Mouse (Mus musculus) cerebral cortex, adult 2 months (tissue): ENCODE data around the gene Sncb.

ENCODE experiments used
- WGBS: fragments of 180-500 bp; shearing (Covaris S2); methylation state at CpG from one replicate; pipeline ENCODE4 v1.1.7; 2018; 5-methylcytosine and 5-hydroxymethylcytosine counted together

Gene Sncb

DNA sequence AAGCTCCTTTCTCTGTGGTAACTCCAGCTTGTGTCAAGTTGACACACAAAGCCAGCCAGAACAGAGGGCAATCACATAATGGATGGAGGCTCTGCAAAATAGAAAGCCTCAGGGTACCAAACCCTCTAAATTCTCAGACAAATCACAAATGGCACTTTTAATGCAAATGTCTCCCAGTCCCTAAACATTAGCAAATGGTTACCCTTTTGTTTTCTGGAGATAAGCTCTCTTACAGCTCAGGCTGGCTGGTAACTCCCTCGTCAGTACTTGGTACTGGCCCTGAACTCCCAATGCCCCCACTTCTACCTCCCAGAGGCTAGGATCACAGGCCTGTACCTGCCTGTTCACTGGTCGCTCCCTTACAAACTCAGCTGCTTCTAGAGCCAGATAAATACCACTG lies 16.8 kb upstream of the Sncb start:
- 75% methylated on average over 2 of the region's 2 CpGs for WGBS

DNA sequence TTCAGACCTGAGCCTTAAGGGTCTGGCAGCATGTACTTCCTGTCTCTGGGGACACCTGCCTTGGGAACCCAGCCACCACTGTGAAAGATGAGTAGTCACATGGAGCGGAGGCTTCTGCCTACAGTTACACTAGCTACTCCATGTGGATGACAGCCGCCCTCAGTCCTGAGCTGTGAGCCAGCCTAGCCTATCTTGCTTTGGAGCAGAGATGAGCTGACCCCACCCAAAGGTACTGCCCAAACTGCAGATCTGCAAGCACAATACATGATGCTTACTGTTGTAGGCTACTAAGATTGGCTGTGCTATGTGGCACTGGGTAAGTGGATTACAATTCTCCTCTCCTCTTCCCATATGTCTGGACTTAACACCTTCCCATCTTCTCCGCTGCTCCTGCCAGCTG lies 14.7 kb upstream of the Sncb start:
- whole genome bisulfite sequencing = 60% methylated on average over 3 of the region's 3 CpGs

DNA sequence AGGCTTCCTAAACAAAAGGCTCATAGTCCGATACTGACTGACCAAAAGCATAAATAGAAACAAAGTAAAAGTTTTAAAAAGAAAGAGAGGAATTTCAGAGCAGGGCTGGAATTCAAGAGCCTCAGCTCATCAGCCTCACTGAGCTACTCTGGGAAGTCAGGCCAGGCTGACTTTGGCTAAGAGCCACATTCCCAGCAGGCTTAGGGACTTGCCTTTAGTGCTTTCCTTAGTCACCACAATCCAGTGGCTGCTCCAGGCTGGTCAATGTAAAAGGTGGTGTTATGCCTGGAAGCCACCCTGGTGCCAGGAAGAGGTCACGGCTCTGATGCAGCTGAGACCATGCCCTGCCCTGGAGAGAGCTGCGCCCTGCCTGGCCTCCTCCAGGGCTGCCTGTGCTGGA lies 14.2 kb upstream of the Sncb start:
- WGBS = 55% methylated on average over 3 of the region's 3 CpGs

DNA sequence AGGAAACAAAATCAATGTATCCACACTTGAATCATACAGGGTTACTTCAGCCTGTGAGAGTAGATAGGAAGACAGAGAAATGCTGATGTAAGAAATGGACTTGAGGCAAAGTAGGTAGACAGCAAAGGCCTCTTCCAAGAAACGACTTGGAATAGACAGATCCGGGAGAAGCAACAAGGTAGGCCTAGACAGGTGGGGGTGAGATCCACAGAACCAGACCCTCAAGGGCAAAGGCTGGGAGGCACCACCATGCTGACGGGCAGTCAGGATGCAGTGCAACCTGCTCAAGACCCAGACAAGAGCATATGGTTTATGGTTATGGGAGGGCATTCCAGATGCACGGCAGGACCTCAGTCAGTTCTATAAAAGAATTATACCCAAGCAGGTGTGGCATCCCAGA lies 617 bp upstream of the Sncb start:
- 72% methylated on average over 4 of the region's 4 CpGs for WGBS

DNA sequence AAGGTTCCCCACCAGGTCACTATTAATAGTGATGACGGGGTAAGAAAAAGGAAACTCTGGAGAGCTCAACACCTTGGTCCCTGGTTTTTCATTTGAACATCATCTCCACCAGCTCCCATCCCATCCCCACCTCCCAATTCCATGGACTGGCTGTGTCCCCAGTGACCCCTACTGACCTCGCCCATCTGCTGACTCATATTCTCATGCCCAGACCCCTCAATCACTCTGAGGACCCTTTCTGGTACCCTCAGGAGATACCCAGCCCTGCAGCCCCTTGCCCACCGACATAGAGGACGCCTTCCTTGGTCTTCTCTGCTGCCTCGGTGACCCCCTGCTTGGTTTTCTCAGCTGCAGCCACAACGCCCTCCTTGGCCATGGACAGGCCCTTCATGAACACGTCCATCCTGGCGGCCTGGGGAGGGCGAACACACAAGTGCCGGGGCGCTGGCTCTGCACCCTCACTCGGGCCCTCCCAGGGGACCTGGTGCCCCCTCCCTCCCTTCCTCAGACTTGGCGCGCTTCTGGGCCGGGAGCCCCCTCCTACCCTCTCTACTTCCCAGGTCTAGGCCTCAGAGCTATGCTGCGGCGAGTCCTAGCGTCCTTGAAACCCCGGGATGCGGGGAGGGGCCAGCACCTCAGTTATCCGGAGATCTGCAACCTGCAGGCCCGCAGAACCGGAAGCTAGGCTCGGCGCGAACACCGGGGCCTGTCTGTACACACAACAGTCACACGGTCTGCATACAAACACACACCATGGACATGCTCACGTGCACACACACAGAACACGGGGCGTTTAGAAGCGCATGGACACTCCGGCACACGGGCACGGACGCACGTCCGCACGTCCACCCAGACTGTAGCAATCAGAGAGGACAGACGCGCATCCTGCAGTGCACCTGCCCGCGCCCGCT lies 859 bp downstream of the Sncb start:
- 5% methylated on average over 44 of the region's 44 CpGs for WGBS

DNA sequence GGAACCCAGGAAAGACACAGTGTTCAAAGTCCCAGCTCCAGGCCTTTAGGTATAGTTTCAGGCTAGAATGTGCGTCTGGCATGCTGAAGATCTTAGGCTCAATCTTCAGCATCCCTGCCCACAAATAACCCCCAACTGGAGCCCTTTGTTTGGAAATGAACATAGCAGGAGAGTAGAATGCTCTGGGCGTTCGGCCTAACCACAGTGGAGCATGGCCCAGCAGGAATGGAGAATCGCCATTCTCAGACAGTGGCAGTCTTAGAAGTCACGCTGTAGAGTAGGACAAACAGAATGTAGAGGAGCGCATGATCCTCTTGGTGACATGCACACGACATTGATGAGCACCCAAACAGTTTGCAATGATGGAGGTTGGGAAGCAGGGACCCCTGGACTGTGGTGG lies 5.5 kb downstream of the Sncb start:
- 46% methylated on average over 7 of the region's 7 CpGs for whole genome bisulfite sequencing

DNA sequence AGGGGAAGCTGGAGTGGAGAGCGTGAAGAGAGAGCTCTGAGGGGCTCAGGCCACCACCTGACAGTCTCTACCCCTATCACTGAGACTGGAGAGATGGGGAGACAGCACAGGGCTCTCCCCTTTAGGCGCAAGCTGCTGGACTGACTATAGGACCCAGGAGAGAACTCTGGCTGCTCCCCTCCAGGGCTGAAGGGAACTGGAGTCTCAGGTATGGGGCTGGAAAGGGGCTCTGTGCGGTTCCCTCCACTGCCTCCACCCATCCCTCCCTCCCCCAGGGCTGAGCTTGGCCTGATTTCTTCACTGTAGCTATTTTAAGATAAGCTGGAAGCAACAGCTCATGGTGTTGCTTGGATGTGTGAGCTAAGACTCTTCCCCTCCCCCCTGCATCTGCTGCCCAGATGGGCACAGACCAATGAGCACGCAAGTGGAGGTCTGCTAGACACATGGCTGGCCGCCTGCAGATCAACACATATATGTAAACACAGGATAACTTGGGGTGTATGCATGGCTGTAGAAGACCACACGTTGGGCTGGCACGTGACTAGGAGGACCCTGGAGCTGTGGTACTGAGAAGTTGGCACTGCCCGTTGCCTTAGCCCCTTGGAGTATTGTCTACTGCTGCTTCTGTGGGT lies 6.1 kb downstream of the Sncb start:
- WGBS = 33% methylated on average over 8 of the region's 8 CpGs

DNA sequence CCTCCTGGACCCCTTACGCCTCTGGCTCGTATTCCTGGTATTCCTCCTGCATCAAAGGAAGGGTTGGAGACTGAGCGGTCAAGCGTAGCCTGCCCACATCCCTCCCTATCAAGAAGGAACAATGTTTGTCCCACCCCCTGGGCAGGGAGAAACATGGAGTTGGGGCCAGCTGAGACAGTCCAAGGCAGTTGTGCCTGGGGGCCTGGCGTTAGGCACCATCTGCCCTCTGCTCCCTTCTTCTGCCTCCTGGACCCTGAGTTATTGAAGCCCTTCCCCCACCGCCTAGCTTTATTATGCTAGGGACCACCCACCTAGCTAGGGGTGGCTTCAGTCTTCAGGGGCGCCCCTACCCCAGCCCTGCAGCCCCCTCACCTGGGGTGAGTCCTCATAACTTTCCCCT lies 6.9 kb downstream of the Sncb start:
- 19% methylated on average over 7 of the region's 7 CpGs for WGBS

DNA sequence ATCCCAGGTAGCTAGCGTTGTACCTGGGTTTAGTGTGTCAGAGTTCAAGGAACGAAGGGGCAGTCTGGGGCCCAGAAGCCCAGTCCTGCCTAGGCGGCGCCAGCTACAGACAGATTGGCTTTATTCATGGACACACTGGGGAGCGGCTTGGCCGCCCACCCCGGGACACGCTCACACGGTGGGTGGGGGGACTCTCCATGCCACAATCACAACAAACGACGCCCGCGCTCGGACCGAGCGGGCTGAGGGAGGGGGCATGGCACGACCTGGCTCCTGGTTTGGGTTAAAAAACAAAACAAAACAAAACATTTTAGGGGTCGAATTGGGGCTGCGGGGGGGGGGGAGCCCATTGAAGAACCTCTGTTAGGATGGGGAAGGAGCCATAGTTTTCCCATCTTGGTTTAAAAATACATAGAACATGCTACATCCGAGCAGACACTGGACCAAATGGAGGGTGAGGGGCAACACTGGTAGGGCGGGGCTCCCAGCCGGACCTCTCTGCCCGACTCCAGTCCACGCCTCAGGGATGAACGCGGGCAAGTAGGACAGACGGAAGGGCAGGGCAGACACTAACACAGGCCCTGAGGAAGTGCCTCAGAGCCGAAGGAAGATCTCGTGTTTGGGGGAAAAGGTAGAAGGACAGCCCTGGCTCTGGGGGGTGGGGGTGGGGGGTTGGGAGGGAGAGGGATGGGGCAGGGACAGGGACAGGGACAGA lies 7.5 kb downstream of the Sncb start:
- 2% methylated on average over 29 of the region's 29 CpGs for WGBS

DNA sequence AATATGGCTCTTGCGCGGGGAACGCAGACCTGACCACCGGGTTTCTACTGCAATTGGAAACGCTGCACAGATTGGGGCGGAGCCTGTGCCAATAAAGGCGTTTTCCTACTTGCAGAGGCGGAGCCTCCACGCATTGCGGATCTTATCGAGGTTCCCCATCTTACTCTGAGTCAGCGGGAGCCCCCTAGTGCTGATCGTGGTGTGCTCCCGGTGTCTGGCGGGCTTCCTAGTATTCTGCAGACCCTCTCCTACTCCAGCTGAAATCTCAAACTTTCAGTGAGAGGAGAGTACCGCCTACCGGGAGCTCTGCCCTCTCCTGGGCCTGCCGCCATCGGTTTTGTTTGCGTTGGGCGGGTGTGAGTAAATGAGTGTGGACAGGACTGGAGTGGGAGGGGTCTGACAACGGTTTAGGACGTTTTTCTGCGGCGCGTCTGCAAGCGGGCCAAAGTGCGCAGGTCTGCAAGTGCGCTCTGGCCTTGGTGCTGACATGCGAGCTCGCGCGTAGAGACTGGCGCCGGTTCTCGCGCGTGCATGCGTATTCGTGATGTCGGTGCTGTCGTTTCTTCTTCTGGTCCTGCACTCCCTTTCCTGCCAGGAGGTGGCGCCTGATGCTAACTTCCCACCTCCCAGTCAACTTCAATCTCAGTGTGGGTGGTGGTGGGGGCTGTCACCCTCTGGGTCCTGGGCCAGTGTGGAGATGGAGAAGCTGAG lies 8.2 kb downstream of the Sncb start:
- under 1% methylated on average over 43 of the region's 43 CpGs for WGBS

DNA sequence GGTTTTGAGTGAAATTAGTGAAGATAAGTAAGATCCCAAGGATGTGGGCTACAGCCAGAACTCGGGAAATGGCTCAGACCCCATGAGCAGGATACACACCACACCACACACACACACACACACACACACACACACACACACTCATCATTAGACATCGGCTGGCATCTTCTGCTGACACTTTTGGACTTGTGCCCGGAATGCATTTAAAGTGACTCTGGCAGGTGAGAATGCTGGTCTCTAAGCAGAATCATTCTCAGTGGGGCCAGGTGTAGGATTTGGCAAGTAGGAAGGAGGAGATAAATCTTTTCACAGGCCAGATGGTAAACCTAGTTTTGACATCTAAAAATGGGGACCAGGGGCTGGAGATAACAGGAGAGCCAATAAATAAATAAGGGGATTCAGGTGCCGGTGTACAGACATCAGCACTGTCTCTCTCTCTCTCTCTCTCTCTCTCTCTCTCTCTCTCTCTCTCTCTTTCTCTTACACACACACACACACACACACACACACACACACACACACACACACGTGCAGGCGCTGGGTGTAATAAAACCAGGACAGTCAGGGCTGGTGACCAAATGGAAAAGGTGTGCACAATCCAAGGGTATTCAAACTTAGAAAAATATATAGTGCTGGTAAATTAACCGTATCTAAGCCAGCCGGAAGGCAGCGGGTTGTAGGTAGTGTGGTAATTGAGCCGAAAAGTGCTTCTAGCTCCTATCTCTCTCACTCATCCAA lies 9.1 kb downstream of the Sncb start:
- WGBS = 17% methylated on average over 10 of the region's 10 CpGs

DNA sequence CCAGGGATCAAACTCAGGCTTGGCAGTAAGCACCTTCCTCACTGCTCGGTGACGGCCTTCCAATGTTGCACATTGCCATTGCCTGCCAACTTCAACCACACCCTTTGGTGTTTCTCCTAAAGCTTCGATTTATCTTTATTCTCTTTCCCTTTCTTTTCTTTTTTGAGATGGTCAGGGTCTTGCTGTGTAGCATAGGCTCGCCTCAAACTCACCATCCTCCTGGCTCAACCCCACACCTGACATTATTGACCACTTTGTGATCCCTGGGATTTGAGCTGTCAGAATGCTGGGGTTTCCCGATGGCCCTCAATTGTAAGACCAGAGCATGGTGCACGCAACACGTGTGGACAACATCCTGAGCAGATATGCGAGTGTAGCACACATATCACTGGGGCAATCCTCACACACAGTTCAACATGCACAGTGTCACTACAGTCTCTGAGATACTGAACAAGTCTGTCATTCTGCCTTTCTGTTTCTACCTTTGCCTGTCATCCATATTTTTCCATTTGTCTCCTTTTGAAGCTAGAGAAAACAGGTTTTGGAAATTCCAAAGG lies 10.2 kb downstream of the Sncb start:
- WGBS = 68% methylated on average over 8 of the region's 8 CpGs

DNA sequence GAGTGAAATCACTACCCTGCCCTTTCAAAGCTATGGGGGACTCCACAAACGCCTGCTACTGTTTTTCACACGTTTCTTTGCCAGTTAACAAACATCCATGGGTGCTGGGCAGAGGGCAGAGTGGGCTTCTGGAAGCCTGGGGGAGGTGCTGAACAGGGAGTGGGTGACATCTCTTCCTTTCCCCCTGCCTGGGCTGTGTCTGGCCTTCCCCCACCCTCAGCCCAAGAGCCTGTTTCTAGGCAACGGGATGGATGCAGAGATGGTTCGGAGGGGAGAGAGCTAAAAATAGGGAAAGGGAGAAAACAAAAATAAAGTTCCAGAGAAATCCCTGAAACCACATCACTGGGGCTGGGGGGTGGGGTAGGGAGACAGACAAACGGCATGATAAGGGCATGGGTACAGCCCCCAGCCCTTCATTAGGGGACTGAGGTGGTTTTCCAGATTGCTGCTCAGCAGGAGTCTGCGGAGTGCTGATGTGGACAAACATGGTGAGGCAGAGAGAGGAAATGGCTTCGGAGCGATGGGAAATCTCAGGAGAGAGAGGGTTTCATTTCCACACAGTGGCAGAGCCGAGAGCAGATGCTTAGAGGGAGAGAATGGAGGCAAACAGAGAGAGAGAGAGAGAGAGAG lies 11.1 kb downstream of the Sncb start:
- WGBS = 7% methylated on average over 9 of the region's 9 CpGs

DNA sequence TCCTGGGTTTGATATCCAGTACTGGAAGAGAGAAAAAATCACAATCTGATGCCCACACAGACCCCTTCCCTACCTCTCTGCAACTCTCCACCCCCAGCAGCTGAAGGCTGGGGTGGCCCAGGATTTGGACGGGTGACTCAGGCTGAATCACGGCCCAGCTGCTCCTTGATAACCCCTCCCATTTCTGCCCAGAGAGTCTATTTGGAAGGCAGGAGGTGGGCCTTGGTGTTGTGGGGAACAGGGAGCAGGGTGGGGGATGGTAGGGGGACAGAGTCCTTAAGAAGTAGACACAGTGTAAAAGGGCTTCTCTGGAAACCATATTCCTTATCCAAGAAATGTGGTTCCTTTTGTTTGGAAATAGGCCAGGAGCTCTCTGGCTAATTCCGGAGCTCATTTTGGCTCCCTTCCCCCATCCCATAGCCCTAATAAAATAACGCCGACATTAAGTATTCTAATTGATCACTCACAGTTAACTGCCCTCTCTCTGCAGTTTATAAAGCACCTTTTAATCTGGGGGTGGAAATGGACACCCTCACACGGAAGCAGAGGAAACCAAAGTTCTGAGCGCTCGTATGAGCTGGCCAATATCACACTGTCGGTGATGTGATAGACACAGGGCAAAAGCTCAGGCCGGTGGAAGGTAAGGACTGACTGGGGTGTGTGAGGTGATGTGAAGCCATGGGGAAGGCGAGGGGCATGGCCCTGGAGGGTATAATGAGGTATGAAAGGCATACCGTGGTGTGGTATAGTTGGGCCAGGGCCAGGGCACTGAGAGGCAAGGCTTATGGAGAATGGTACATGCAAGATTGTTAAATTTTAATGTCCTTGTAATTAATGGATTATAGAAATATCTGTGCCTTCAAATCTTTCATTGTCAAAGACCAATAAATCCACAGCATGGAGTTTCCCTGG lies 12.0 kb downstream of the Sncb start:
- WGBS = 23% methylated on average over 12 of the region's 12 CpGs

DNA sequence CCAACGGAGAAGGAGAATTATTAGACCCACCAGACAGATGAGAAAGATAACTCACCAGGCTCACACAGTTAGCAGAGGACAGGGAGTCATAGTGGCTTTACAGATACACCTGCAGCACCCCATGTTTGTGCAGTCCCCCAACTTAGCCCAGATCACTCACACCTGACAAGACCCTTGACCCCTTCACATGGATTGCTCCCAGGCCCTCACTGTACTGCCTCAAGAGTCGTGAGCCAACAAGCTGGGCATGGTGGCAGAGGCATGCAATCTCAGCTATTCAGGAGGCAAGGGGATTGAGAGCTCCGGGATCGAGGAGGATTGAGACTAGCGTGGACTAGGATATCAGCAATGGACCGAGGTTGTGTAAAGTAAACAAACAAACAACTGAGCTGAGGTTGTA lies 12.7 kb downstream of the Sncb start:
- WGBS = 51% methylated on average over 6 of the region's 6 CpGs

DNA sequence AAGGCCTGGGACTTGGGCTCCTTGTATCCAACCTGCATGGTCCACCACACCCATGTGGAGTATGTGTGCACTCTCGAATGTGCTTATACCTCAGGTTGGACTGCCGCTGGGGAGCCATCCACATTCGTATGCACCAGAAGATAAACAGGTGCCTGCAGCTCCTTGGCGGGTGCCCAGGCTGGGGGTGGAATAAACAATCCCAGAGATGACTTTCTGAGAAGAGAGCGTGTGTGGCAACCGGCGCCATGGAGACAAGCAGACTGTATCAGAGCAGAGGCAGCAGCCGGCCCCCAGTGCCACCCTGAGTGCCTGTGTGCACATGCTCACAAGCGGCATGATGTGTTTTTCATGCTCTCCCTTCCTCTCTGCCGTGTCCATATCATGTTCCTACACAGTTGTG lies 13.7 kb downstream of the Sncb start:
- WGBS = 31% methylated on average over 10 of the region's 10 CpGs

DNA sequence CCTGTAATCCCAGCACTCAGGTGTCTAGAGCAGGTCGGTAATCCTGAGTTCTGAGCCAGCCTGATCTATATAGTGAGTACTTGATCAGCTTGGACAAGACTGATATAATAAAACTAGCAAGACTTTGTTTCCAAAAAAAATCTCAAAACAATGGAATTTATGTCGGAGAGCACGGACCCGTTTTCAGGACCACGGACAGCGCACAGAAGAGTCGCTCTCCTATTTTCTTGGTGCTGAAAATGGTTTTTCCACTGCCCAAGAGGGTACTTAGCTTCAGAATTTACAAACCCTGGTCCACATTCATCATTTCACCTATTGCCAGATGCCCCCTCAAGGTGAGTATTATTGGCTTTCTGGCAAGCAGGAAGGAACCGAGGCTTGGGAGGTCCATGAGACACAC lies 15.7 kb downstream of the Sncb start:
- 42% methylated on average over 8 of the region's 8 CpGs for WGBS

DNA sequence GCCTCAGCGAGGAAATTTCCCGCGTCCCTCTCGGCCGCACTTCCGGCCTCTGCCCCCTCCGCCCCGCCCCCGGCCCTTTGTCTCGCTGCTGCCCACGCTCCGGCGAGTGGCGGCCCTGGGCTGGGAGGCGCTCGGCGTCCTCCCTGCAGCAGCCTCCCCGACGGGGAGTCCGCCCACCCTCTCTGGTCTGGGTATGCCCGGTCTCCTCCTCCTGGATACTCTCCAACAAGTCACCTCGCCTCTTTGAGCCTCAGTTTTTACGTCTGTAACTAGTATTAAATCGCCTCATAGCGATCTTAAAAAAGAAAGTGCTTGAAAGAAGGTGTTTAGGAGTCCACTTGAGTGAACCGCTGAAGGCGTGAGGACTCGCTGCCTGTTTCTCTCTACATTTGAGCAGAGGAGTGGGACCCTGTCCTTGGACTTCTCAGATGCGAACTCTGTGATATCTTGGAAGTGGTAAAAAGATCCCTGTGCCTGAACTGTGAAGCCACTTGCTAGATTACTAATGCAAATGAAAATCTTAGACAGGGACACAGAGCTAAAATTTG lies 16.5 kb downstream of the Sncb start, which contains the start of gene Gprin1:
Gene Gprin1, minus strand, starts transcription at position 11 of the 548 bp plus-strand sequence.
- WGBS = 3% methylated on average over 29 of the region's 29 CpGs
